ENCODE assay signal across 11 mouse cellular contexts in the genomic region with DNA sequence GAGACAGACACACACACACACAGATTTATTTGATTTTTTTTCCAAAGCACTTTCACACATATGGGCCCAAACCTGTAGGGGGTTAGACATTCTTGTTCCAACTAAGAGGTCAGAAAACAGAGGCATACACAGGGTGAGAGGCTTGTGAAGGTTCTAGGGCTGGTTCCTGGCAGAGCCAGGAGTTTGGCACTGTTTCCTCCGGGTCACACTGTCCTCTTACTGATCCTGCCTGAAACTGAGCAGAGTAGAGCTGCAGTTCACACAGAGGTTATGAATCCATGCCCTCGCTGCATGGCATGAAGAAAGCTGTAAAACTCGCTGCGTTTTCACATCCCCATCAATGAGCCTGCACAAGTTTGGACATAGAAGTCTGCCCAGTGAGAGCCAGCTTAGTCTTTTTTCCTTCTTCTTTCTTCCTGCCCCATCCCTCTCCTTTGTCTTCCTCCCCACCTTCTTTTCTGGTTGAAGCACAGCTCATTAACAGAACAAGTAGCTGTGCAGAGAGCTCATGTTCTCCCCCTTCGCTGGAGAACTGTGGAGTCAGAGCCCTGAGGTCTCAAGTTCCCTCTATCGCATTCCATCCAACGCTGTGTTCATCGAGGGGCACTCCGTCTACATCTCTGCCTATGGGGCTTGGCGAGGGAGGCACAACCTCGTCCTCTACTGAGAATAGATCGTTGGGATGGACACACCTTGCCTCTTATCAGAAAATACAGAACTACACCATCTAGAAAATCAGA. TPM values are rescaled to one million over a fixed set of nuclear protein-coding genes. Genes with fewer than 3 reads are reported as not detected.
DNase-seq lines count a peak whose midpoint lies in the region; ATAC-seq and TF ChIP-seq lines count a peak whose summit lies in the region.
"Had no signal": no experiment of that assay in that cellular context is flagged by ENCODE, and none has a peak within 500 bp of the region (broad histone marks: within the 10 kb centered on the region; RNA-seq: fewer than 3 reads in every experiment).

No protein-coding gene starts in this region.

- H3K4me3 ChIP-seq in hindbrain, embryonic 16.5 days (ENCODE audit: low read length): no peak overlapping the region
- H3K4me3 ChIP-seq in lung, adult 2 months (replicated peaks; ENCODE audit: extremely low read depth, low read depth, low read length): no peak overlapping the region
- H3K4me3 ChIP-seq: liver, embryonic 15.5 days; midbrain, embryonic 12.5 days had no signal

- H3K9ac ChIP-seq in hindbrain, embryonic 16.5 days (ENCODE audit: low read depth, low read length): peak overlapping the region; percentile 26
- H3K9ac ChIP-seq: liver, embryonic 15.5 days; midbrain, embryonic 12.5 days had no signal

- 53% methylated on average over 12 of the region's 12 CpGs for whole genome bisulfite sequencing in hindbrain, embryonic 16.5 days
- 60% methylated on average over 12 of the region's 12 CpGs for WGBS in lung, adult 2 months

- TF ChIP-seq CTCF in lung, adult 2 months (IDR thresholded peaks at IDR 0.05; ENCODE audit: insufficient read depth, low read length): no peak

- 0 out of 2 replicates have a peak, but pooled peaks have one; percentile 25 for ATAC-seq in hindbrain, embryonic 16.5 days

- peak overlapping the region; percentile 44; the same call in 1 of the 2 replicates for H3K27ac ChIP-seq in hindbrain, embryonic 16.5 days (ENCODE audit: low read depth, low read length)
- H3K27ac ChIP-seq: liver, embryonic 15.5 days; midbrain, embryonic 12.5 days had no signal

- no peaks in the 10 kb centered on the region; the same call in 1 of the 2 replicates for H3K27me3 ChIP-seq in hindbrain, embryonic 16.5 days (replicated peaks; ENCODE audit: control insufficient read depth, insufficient read depth, low read length)

- no peak overlapping the region; the same call in 1 of the 2 replicates for H3K4me2 ChIP-seq in hindbrain, embryonic 16.5 days (ENCODE audit: low read length)
- H3K4me2 ChIP-seq: liver, embryonic 15.5 days; midbrain, embryonic 12.5 days had no signal

- peak; percentile 35 to 46 for DNase-seq in heart, adult 18-20 months
- DNase-seq in heart, adult 8-10 months (ENCODE audit: low spot score): no peak
- peak; percentile 36 for DNase-seq in ovary, adult 18-20 months (ENCODE audit: low spot score)
- DNase-seq in ovary, postnatal 10 days (ENCODE audit: low spot score): no peak
- no peak for DNase-seq in lung, adult 2 months
- DNase-seq in frontal cortex, postnatal 10 days (ENCODE audit: low spot score in 2 of 2): no peak
- no peak for DNase-seq in left cerebral cortex, adult 8-10 months (ENCODE audit: low spot score in 2 of 2)
- DNase-seq: retina, postnatal 1 day had no signal

- peaks cover 21% of the 10 kb centered on the region for H3K4me1 ChIP-seq in hindbrain, embryonic 16.5 days (ENCODE audit: control insufficient read depth, insufficient read depth, low read depth, low read length)
- H3K4me1 ChIP-seq in lung, adult 2 months (ENCODE audit: control insufficient read depth, insufficient read depth, low read length): peaks cover 4% of the 10 kb centered on the region

- H3K9me3 ChIP-seq in hindbrain, embryonic 16.5 days (ENCODE audit: control insufficient read depth, low read length): no peaks in the 10 kb centered on the region
- H3K9me3 ChIP-seq: liver, embryonic 15.5 days; midbrain, embryonic 12.5 days had no signal

- H3K36me3 ChIP-seq in hindbrain, embryonic 16.5 days (ENCODE audit: control insufficient read depth, insufficient read depth, low read length): no peaks in the 10 kb centered on the region
- H3K36me3 ChIP-seq: liver, embryonic 15.5 days; midbrain, embryonic 12.5 days had no signal

- TF ChIP-seq POLR2A in lung, adult 2 months (IDR thresholded peaks at IDR 0.05; ENCODE audit: borderline replicate concordance, extremely low read depth, low read depth, low read length): no peak

RNA-seq across cellular contexts. Expression of gene Car12, which starts 4.5 kb away (rescaled TPM):
- total RNA-seq in heart, adult 18-20 months (2021): not detected
- not detected for total RNA-seq in heart, adult 8-10 months (2022)
- polyA plus RNA-seq in hindbrain, embryonic 16.5 days (2015; fragmentation: Nextera tagmentation; extraction: Ambion mirVana): 8.3 and 9.0 TPM in 2 replicates
- polyA plus RNA-seq in lung, adult 2 months (2012; rRNA removed): 0.88 and 6.7 TPM in 2 replicates
- 10 to 100 TPM; 17.6 to 23.6 (median 19.3) TPM for total RNA-seq in left cerebral cortex, adult 8-10 months (2022)

Comparison
In these comparisons a context has a peak if more than half of its experiments do, and no peak if none do; other contexts are left out.
1. DNase-seq: peak in heart, adult 18-20 months (2 of 2) and ovary, adult 18-20 months (single experiment); none in heart, adult 8-10 months (single experiment), ovary, postnatal 10 days (single experiment), lung, adult 2 months (single experiment), frontal cortex, postnatal 10 days (0 of 2) and left cerebral cortex, adult 8-10 months (0 of 2).
2. RNA of gene Car12, which starts 4.5 kb away (total RNA-seq): 17.6 to 23.6 TPM in left cerebral cortex, adult 8-10 months; not detected in heart, adult 18-20 months and not detected in heart, adult 8-10 months; every median in the first group is over 10 times any median in the second.